Mouse (Mus musculus): ENCODE results near the gene Gp1ba. TPM values are rescaled to one million over a fixed set of nuclear protein-coding genes. Genes with fewer than 3 reads are reported as not detected.

The Gp1ba gene
- polyA plus RNA-seq, 1 experiment: 0.04 TPM

GRCm38 (mm10) chr11:70638293-70638692 is 629 bp upstream of the Gp1ba start:
- TF ChIP-seq CTCF (IDR thresholded peaks at IDR 0.05; ENCODE audit: borderline replicate concordance, control insufficient read depth, extremely low read depth, insufficient read depth, low read length, poor library complexity) (no peak), POLR2A (IDR thresholded peaks at IDR 0.05; ENCODE audit: control insufficient read depth, extremely low read depth, insufficient read depth, low read length, poor library complexity) (no peak)
- no peaks in the 10 kb centered on the region for H3K27me3 ChIP-seq (ENCODE audit: control insufficient read depth, insufficient read depth, low read length)
- no peaks in the 10 kb centered on the region for H3K4me1 ChIP-seq (replicated peaks; ENCODE audit: control insufficient read depth, insufficient read depth, low read length)
- WGBS: 90% methylated on average over 1 of the region's 1 CpGs
- no peak overlapping the region for H3K27ac ChIP-seq (ENCODE audit: control insufficient read depth, insufficient read depth, low read length)
- no peak for DNase-seq
- H3K4me3 ChIP-seq (ENCODE audit: control insufficient read depth, insufficient read depth, low read length): no peak overlapping the region
- H3K36me3 ChIP-seq (ENCODE audit: control insufficient read depth, insufficient read depth, low read length): no peaks in the 10 kb centered on the region

GRCm38 (mm10) chr11:70639976-70640375 is 1.1 kb downstream of the Gp1ba start:
- no peaks in the 10 kb centered on the region for H3K27me3 ChIP-seq (ENCODE audit: control insufficient read depth, insufficient read depth, low read length)
- no peaks in the 10 kb centered on the region for H3K36me3 ChIP-seq (ENCODE audit: control insufficient read depth, insufficient read depth, low read length)
- no peak overlapping the region for H3K27ac ChIP-seq (ENCODE audit: control insufficient read depth, insufficient read depth, low read length)
- DNase-seq: no peak
- WGBS: 95% methylated on average over 8 of the region's 8 CpGs
- H3K4me3 ChIP-seq (ENCODE audit: control insufficient read depth, insufficient read depth, low read length): no peak overlapping the region
- H3K4me1 ChIP-seq (replicated peaks; ENCODE audit: control insufficient read depth, insufficient read depth, low read length): no peaks in the 10 kb centered on the region
- TF ChIP-seq CTCF (IDR thresholded peaks at IDR 0.05; ENCODE audit: borderline replicate concordance, control insufficient read depth, extremely low read depth, insufficient read depth, low read length, poor library complexity) (no peak), POLR2A (IDR thresholded peaks at IDR 0.05; ENCODE audit: control insufficient read depth, extremely low read depth, insufficient read depth, low read length, poor library complexity) (no peak)

GRCm38 (mm10) chr11:70641241-70641640 is 2.3 kb downstream of the Gp1ba start:
- H3K4me1 ChIP-seq (replicated peaks; ENCODE audit: control insufficient read depth, insufficient read depth, low read length): peaks cover 12% of the 10 kb centered on the region
- H3K36me3 ChIP-seq (ENCODE audit: control insufficient read depth, insufficient read depth, low read length): no peaks in the 10 kb centered on the region
- TF ChIP-seq POLR2A (IDR thresholded peaks at IDR 0.05; ENCODE audit: control insufficient read depth, extremely low read depth, insufficient read depth, low read length, poor library complexity): no peak
- no peak for TF ChIP-seq CTCF (IDR thresholded peaks at IDR 0.05; ENCODE audit: borderline replicate concordance, control insufficient read depth, extremely low read depth, insufficient read depth, low read length, poor library complexity)
- no peak for DNase-seq
- no peak overlapping the region for H3K27ac ChIP-seq (ENCODE audit: control insufficient read depth, insufficient read depth, low read length)
- no peak overlapping the region for H3K4me3 ChIP-seq (ENCODE audit: control insufficient read depth, insufficient read depth, low read length)
- WGBS: 89% methylated on average over 7 of the region's 7 CpGs
- H3K27me3 ChIP-seq (ENCODE audit: control insufficient read depth, insufficient read depth, low read length): no peaks in the 10 kb centered on the region

GRCm38 (mm10) chr11:70643051-70643450 is 4.1 kb downstream of the Gp1ba start:
- DNase-seq: no peak
- H3K27ac ChIP-seq (ENCODE audit: control insufficient read depth, insufficient read depth, low read length): no peak overlapping the region
- 99% methylated on average over 6 of the region's 6 CpGs for WGBS
- TF ChIP-seq CTCF (IDR thresholded peaks at IDR 0.05; ENCODE audit: borderline replicate concordance, control insufficient read depth, extremely low read depth, insufficient read depth, low read length, poor library complexity): no peak
- TF ChIP-seq POLR2A (IDR thresholded peaks at IDR 0.05; ENCODE audit: control insufficient read depth, extremely low read depth, insufficient read depth, low read length, poor library complexity): no peak
- H3K4me1 ChIP-seq (replicated peaks; ENCODE audit: control insufficient read depth, insufficient read depth, low read length): peaks cover 15% of the 10 kb centered on the region
- H3K4me3 ChIP-seq (ENCODE audit: control insufficient read depth, insufficient read depth, low read length): no peak overlapping the region
- no peaks in the 10 kb centered on the region for H3K27me3 ChIP-seq (ENCODE audit: control insufficient read depth, insufficient read depth, low read length)
- no peaks in the 10 kb centered on the region for H3K36me3 ChIP-seq (ENCODE audit: control insufficient read depth, insufficient read depth, low read length)

GRCm38 (mm10) chr11:70644564-70645103 is 5.7 kb downstream of the Gp1ba start:
- Histone ChIP-seq H3K27me3 (ENCODE audit: control insufficient read depth, insufficient read depth, low read length) (no peaks in the 10 kb centered on the region), H3K36me3 (ENCODE audit: control insufficient read depth, insufficient read depth, low read length) (peaks cover 10% of the 10 kb centered on the region), H3K27ac (ENCODE audit: control insufficient read depth, insufficient read depth, low read length) (no peak overlapping the region), H3K4me3 (ENCODE audit: control insufficient read depth, insufficient read depth, low read length) (no peak overlapping the region), H3K4me1 (replicated peaks; ENCODE audit: control insufficient read depth, insufficient read depth, low read length) (peaks cover 22% of the 10 kb centered on the region)
- WGBS: 96% methylated on average over 8 of the region's 8 CpGs
- DNase-seq: no peak
- TF ChIP-seq CTCF (IDR thresholded peaks at IDR 0.05; ENCODE audit: borderline replicate concordance, control insufficient read depth, extremely low read depth, insufficient read depth, low read length, poor library complexity) (no peak), POLR2A (IDR thresholded peaks at IDR 0.05; ENCODE audit: control insufficient read depth, extremely low read depth, insufficient read depth, low read length, poor library complexity) (no peak)

GRCm38 (mm10) chr11:70645461-70646258 is 6.7 kb downstream of the Gp1ba start:
- Histone ChIP-seq H3K4me3 (ENCODE audit: control insufficient read depth, insufficient read depth, low read length) (peak overlapping the region; percentile 64), H3K27ac (ENCODE audit: control insufficient read depth, insufficient read depth, low read length) (no peak overlapping the region), H3K36me3 (ENCODE audit: control insufficient read depth, insufficient read depth, low read length) (peaks cover 19% of the 10 kb centered on the region), H3K27me3 (ENCODE audit: control insufficient read depth, insufficient read depth, low read length) (no peaks in the 10 kb centered on the region), H3K4me1 (replicated peaks; ENCODE audit: control insufficient read depth, insufficient read depth, low read length) (peaks cover 30% of the 10 kb centered on the region)
- peak; percentile 7 for DNase-seq
- WGBS: 82% methylated on average over 12 of the region's 12 CpGs
- TF ChIP-seq CTCF (IDR thresholded peaks at IDR 0.05; ENCODE audit: borderline replicate concordance, control insufficient read depth, extremely low read depth, insufficient read depth, low read length, poor library complexity): no peak
- TF ChIP-seq POLR2A (IDR thresholded peaks at IDR 0.05; ENCODE audit: control insufficient read depth, extremely low read depth, insufficient read depth, low read length, poor library complexity): no peak
